Mouse (Mus musculus) neural tube, embryonic 12.5 days (tissue): ENCODE measurements around the gene Dnpep. TPM values are rescaled to one million over a fixed set of nuclear protein-coding genes. Genes with fewer than 3 reads are reported as not detected.

Source experiments
- ATAC-seq: fragments of 200-750 bp; cut with Nextera tagmentation; 2 replicates; pipeline ENCODE4 v1.8.0; 2017; ENCODE audit warnings: low read depth, mild to moderate bottlenecking, moderate TSS enrichment, moderate library complexity; ENCODE audit not compliant: low FRiP score
- H3K27ac ChIP-seq: fragments of 300-500 bp; sonication (generic); 2 replicates; pipeline ENCODE4 v1.5.1; 2016
- H3K27me3 ChIP-seq: fragments of 300-500 bp; sonication (generic); replicated peaks from 2 replicates; pipeline ENCODE4 v1.6.1; 2016; ENCODE audit warnings: mild to moderate bottlenecking
- H3K36me3 ChIP-seq: fragments of 300-500 bp; sonication (generic); 2 replicates; pipeline ENCODE4 v1.6.1; 2016; ENCODE audit warnings: mild to moderate bottlenecking
- H3K4me1 ChIP-seq: fragments of 300-500 bp; sonication (generic); 2 replicates; pipeline ENCODE4 v1.6.1; 2016
- H3K4me2 ChIP-seq: fragments of 300-500 bp; sonication (generic); replicated peaks from 2 replicates; pipeline ENCODE4 v1.6.1; 2016; ENCODE audit warnings: mild to moderate bottlenecking
- H3K4me3 ChIP-seq: fragments of 300-500 bp; sonication (generic); 2 replicates; pipeline ENCODE4 v1.5.1; 2016
- H3K9ac ChIP-seq: fragments of 300-500 bp; sonication (generic); 2 replicates; pipeline ENCODE4 v1.6.1; 2016; ENCODE audit warnings: mild to moderate bottlenecking
- H3K9me3 ChIP-seq: fragments of 300-500 bp; sonication (generic); 2 replicates; pipeline ENCODE4 v1.6.1; 2016; ENCODE audit warnings: mild to moderate bottlenecking
- WGBS: fragments of 180-500 bp; shearing (Covaris S2); methylation state at CpG from one replicate; pipeline ENCODE4 v1.1.7; 2016; 5-methylcytosine and 5-hydroxymethylcytosine counted together
- polyA plus RNA-seq: library from polyadenylated mRNA; unstranded; fragments of >200 nt; fragmentation: Nextera tagmentation; extraction: Ambion mirVana; gene quantifications from 2 replicates; pipeline ENCODE4 v1.2.1, GENCODE M21; 2016

The Dnpep gene
- polyA plus RNA-seq, 1 experiment from 2014 or later = 201 TPM

DNA sequence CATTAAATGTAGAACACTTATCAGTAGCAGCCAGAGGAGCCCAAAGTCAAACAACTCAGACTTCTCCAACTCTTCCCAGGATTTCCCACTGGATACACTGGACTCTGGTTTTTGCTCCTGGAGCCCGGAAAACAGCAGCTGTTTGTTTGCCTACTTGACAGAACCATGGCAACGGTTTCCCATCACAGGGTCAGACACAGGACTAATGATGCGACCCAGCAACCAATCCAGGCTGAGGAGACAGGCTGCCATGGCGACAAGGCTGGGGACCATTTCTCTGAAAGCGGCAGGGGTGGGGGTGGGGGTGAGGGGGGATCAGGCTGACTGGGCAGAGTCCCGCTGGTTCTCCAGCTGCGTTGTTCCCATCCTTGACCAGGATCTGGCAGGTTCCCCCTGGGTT is 28.4 kb downstream of the Dnpep start:
- Histone ChIP-seq H3K4me3 (no peak overlapping the region), H3K9me3 (no peaks in the 10 kb centered on the region), H3K36me3 (no peaks in the 10 kb centered on the region), H3K9ac (no peak overlapping the region), H3K4me1 (peaks cover 20% of the 10 kb centered on the region), H3K27ac (peak overlapping the region; percentile 70), H3K27me3 (no peaks in the 10 kb centered on the region), H3K4me2 (peak overlapping the region; percentile 32; the same call in 1 of the 2 replicates)
- 2% methylated on average over 7 of the region's 7 CpGs for WGBS
- ATAC-seq = peak; percentile 91

DNA sequence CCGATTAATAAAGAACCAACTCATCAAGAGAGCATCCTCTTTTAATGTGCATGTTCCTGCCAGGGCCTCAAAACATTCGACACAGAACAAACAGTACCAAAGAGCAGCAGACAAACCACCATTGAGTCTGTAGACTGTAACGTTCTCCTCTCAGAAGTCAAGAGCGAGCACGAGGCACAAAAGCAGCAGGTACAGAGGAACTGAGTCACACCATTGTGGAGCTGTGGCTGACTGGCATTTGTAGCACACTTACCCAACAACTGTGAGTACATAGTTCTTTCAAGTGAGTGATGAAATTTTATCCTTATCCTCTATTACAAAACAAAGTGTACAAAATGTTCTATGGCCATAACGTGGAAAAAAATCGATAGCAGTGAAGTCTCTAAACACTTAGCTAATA is 32.9 kb downstream of the Dnpep start:
- no peaks in the 10 kb centered on the region for H3K27me3 ChIP-seq
- no peak overlapping the region for H3K4me3 ChIP-seq
- peaks cover 15% of the 10 kb centered on the region for H3K4me1 ChIP-seq
- no peak overlapping the region for H3K9ac ChIP-seq
- no peaks in the 10 kb centered on the region for H3K36me3 ChIP-seq
- H3K4me2 ChIP-seq = no peak overlapping the region
- WGBS = 91% methylated on average over 7 of the region's 7 CpGs
- ATAC-seq = no peak
- no peak overlapping the region for H3K27ac ChIP-seq
- H3K9me3 ChIP-seq = no peaks in the 10 kb centered on the region

DNA sequence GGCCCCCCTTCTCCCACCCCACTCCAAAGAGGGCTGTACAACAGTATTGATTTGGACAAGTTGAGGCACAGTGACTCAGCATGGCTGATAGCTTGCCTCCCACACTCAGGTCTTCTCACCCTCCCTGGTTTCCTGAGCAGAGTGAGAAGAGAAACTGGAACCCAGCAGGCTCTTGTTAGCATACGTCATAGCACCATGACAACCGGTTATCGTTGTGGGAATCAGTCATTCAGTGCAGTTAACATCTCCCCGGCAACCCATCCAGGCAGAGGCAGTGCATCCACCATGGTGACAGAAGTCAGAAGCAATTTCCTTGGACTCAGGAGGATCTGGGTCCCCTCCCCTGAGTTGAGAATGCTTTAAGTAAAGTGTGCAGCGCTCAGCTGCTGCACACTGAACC is 34.8 kb downstream of the Dnpep start:
- no peak overlapping the region for H3K9ac ChIP-seq
- H3K27ac ChIP-seq = no peak overlapping the region
- peaks cover under 1% of the 10 kb centered on the region; the same call in 1 of the 2 replicates for H3K4me1 ChIP-seq
- H3K9me3 ChIP-seq = no peaks in the 10 kb centered on the region
- no peak overlapping the region for H3K4me3 ChIP-seq
- no peaks in the 10 kb centered on the region for H3K36me3 ChIP-seq
- no peak overlapping the region for H3K4me2 ChIP-seq
- ATAC-seq = no peak
- peaks cover 7% of the 10 kb centered on the region; the same call in 1 of the 2 replicates for H3K27me3 ChIP-seq
- 70% methylated on average over 5 of the region's 5 CpGs for WGBS

DNA sequence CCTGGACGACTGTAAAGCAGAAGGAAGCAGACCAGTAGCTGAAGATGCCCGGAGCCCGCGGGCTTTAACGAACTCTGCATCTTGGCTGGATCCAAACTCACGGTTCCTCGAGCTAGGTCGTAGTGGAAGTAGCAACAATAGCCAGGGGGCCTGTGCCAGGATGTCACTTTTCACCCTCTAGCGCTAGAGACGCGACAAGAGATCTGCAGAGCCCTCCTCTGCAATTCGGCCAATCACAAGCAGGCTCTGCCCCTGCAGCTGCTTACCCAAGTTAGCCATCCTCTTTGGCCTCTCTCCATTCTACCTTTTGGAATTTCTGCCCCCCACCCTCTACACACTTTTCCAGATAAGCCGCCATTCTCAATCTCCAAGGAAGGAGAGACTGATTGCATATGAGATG is 39.6 kb downstream of the Dnpep start, which contains the start of gene Resp18:
Resp18 (minus strand) TSS at position 188 of the 400 bp plus-strand sequence.
- Histone ChIP-seq H3K9me3 (no peaks in the 10 kb centered on the region), H3K9ac (peak within 1 kb of the TSS; percentile 48), H3K36me3 (no peaks in the 10 kb centered on the region), H3K4me2 (peak within 1 kb of the TSS; percentile 52), H3K4me3 (peak within 1 kb of the TSS; percentile 34), H3K27me3 (peaks cover 26% of the 10 kb centered on the region), H3K27ac (no peak within 1 kb of the TSS), H3K4me1 (no peaks in the 10 kb centered on the region)
- no peak for ATAC-seq
- WGBS = 2% methylated on average over 13 of the region's 13 CpGs

DNA sequence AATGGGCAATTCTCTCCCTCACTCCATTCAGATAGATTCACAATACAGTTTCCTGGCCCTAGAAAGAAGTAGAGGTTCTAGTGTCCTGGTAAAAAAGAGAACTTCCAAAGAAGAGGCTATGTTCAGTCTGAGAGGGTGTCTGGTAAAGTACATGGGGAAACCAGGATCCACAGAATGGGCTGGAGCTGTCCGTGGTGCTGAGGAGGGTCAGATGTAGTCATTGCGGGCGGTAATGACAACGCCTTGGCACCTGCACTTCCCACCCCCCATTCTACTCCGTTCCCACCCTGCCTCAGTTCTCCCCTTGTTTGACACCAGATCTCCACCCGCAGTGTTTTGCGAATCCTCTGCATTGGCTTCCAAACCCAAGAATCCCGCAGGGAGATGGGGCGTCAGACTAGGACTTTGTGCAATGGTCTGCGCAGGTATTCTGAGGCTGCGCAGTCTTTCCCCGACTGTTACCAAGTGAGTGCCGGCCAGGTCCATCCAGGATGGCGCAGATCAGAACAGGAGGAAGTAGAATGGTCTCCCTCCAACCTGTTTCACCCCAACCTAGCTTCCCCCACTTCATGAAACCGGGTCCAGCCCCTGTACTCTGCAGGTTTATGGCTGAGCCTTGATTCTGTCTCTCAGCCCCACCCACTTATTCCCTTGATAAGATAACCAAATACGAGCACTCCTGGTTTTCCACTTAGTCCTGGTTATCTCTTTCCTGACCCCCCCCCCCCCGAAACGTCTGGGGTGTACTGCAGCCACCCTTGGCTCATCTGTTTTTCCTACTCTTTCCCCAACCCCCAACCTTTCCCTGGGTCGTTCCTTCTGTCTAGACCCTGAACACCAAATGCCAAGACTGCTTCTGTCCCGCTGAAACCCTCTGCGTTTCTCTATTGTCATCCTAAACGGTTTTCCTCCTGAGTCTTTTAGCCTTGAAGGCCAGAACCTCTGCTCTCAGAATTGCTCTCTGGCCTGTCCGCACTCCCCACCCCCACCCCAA is 40.3 kb downstream of the Dnpep start:
- peaks cover 26% of the 10 kb centered on the region for H3K27me3 ChIP-seq
- H3K4me2 ChIP-seq = peak overlapping the region; percentile 52
- no peaks in the 10 kb centered on the region for H3K4me1 ChIP-seq
- 0 out of 2 replicates have a peak, but pooled peaks have one; percentile 48 for ATAC-seq
- H3K9ac ChIP-seq = peak overlapping the region; percentile 48
- H3K4me3 ChIP-seq = peak overlapping the region; percentile 34
- H3K9me3 ChIP-seq = no peaks in the 10 kb centered on the region
- 5% methylated on average over 23 of the region's 23 CpGs for WGBS
- H3K36me3 ChIP-seq = no peaks in the 10 kb centered on the region
- no peak overlapping the region for H3K27ac ChIP-seq

DNA sequence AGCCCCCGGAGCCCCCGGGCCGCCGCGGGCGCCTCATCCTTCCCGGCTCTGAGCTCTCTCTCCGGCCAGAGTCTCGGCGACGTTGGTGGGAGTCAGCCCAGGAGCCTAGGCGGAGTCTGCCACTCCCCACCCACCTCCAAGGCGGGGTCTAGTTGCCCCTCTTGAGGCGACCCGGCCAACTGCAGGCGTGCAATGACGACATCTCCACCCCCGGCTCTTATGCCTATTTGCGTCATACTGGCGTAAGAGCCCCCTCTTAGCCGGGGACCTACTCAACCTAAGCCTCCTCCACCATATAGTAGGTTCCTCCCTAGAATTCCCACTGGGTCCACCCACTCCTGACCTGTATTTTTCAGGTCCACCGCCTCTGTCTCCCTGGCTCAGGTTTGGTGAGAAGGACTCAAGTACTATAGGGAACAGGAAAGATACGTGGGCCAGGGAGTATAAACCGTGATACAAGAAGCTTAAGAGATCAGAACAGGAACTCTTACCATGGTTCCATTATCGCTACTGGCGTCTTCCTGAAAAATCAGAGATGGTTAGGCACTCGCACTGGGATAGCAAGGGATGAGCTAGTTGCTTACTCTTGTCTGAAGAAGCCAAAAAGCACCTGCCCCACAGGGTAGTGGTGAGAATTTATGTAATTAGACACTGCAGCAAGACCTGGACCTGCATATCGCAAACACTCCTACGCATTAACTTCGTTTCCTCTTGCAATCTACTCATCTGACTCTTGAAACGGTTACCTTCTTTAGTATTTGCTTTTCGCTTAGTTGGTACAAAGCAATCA is 53.5 kb downstream of the Dnpep start, which contains the start of gene Ptprn:
Ptprn (minus strand) TSS at position 412 of the 790 bp plus-strand sequence.
- no peaks in the 10 kb centered on the region for H3K36me3 ChIP-seq
- no peaks in the 10 kb centered on the region; the same call in 1 of the 2 replicates for H3K4me1 ChIP-seq
- H3K4me3 ChIP-seq = peak within 1 kb of the TSS; percentile 43
- 12% methylated on average over 32 of the region's 32 CpGs for WGBS
- no peak within 1 kb of the TSS for H3K27ac ChIP-seq
- H3K4me2 ChIP-seq = peak within 1 kb of the TSS; percentile 68
- H3K9ac ChIP-seq = peak within 1 kb of the TSS; percentile 55
- H3K27me3 ChIP-seq = peaks cover 54% of the 10 kb centered on the region
- ATAC-seq = peak; percentile 72
- H3K9me3 ChIP-seq = no peaks in the 10 kb centered on the region

DNA sequence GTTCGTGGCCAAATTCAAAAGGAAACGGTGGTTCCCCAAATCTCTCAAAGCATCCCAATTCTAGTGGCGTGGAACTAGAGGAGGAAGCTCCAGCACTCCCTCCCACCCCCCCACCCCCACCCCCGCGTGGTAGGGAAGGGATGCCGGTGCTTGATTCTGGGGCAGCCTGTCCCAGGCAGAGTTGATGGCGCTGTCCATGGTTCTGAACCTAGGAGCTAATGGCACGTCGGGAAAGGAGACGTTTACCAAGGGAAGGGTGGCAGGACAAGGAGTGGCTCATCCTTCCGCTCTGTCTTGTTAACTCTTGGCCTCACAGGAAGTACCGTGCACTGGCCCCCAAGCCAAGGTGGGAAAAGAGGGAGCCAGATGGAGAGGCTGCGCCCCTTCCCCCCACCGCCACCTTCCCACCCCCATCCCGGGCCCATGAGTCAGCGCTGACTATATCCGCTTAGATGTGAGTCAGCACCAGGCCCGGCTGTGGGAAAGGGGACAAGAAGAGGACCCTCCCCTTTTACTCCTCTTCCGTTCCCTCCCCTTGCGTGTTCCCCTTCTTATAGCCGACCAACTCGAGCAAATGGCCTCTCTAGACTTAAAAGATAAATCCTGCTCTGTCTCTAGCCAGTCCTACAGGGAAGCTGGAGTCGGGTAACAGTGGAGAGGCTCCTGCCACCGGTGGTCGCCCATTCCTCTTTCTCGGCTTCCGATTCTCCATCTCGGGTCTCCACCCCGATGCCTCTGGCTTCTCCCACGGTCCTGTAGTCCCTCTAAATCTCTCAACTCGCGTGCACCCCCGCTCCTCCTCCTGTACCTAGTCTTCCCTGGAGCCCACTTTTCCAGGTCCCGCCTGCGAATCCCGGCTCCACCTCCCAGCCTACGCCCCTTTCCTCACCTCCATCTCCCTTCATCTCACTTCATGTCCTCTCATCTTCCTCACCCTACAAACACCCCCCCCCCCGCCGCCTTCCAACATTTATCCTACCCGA is 54.5 kb downstream of the Dnpep start:
- peak; percentile 58 for ATAC-seq
- peak overlapping the region; percentile 43 for H3K4me3 ChIP-seq
- H3K9me3 ChIP-seq = no peaks in the 10 kb centered on the region
- H3K27ac ChIP-seq = no peak overlapping the region
- H3K4me2 ChIP-seq = peak overlapping the region; percentile 68
- H3K9ac ChIP-seq = peak overlapping the region; percentile 55
- no peaks in the 10 kb centered on the region for H3K36me3 ChIP-seq
- peaks cover 54% of the 10 kb centered on the region for H3K27me3 ChIP-seq
- WGBS = 2% methylated on average over 40 of the region's 40 CpGs
- no peaks in the 10 kb centered on the region; the same call in 1 of the 2 replicates for H3K4me1 ChIP-seq

DNA sequence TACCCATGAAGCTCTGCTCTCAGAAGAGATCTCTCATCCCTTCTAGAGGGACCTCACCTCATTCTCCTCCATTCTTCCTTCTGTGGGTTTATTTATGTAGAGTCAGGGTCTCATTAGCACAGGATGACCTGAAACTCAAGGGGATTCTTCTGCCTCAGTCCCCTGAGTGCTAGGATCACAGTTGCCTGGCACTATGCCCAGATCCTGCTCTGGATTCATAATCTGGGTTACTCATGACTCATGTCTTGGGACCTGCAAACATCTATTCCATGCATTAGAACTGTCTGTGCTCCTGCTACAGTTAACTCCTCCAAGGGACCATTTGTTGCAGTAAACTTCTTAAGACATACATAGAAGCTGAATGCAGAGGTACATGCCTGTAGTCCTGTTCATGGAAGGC is 56.5 kb downstream of the Dnpep start:
- Histone ChIP-seq H3K27me3 (peaks cover 59% of the 10 kb centered on the region), H3K36me3 (no peaks in the 10 kb centered on the region), H3K9ac (no peak overlapping the region), H3K4me2 (no peak overlapping the region), H3K4me1 (no peaks in the 10 kb centered on the region; the same call in 1 of the 2 replicates), H3K4me3 (no peak overlapping the region), H3K9me3 (no peaks in the 10 kb centered on the region), H3K27ac (no peak overlapping the region)
- no peak for ATAC-seq

Other genes with a start within 250 kb of the Dnpep start
- 10.7 and 11.5 TPM in 2 replicates for gene Nhej1, start 192.8 kb downstream of the Dnpep start, polyA plus RNA-seq
- not detected in 2 replicates for gene Slc23a3, start 184.1 kb downstream of the Dnpep start, polyA plus RNA-seq
- 70.0 and 72.3 TPM in 2 replicates for gene Cnppd1, start 175.3 kb downstream of the Dnpep start, polyA plus RNA-seq
- gene Retreg2, start 175.2 kb downstream of the Dnpep start, polyA plus RNA-seq = 94.5 and 96.0 TPM in 2 replicates
- 37.8 and 38.5 TPM in 2 replicates for gene Zfand2b, start 149.3 kb downstream of the Dnpep start, polyA plus RNA-seq
- 37.8 and 39.1 TPM in 2 replicates for gene Abcb6, start 137.6 kb downstream of the Dnpep start, polyA plus RNA-seq
- gene Ankzf1, start 125.8 kb downstream of the Dnpep start, polyA plus RNA-seq = 22.2 and 25.2 TPM in 2 replicates
- 41.0 and 41.5 TPM in 2 replicates for gene Atg9a, start 125.8 kb downstream of the Dnpep start, polyA plus RNA-seq
- gene Glb1l, start 107.2 kb downstream of the Dnpep start, polyA plus RNA-seq = 17.0 and 18.2 TPM in 2 replicates
- gene Stk16, start 107.2 kb downstream of the Dnpep start, polyA plus RNA-seq = 136 and 143 TPM in 2 replicates
- 9.4 and 11.9 TPM in 2 replicates for gene Tuba4a, start 98.1 kb downstream of the Dnpep start, polyA plus RNA-seq
- not detected in 2 replicates for gene A630095N17Rik, start 85.9 kb downstream of the Dnpep start, polyA plus RNA-seq
- 49.6 and 54.9 TPM in 2 replicates for gene Dnajb2, start 81.6 kb downstream of the Dnpep start, polyA plus RNA-seq
- 13.8 and 15.0 TPM in 2 replicates for gene Ptprn, start 53.5 kb downstream of the Dnpep start, polyA plus RNA-seq
- 61.9 and 69.5 TPM in 2 replicates for gene Resp18, start 39.6 kb downstream of the Dnpep start, polyA plus RNA-seq
- gene Des, start 42.3 kb upstream of the Dnpep start, polyA plus RNA-seq = 9.3 and 12.7 TPM in 2 replicates
- gene Speg, start 57.3 kb upstream of the Dnpep start, polyA plus RNA-seq = 15.8 and 17.1 TPM in 2 replicates
- gene Gmppa, start 117.9 kb upstream of the Dnpep start, polyA plus RNA-seq = 69.9 and 83.5 TPM in 2 replicates
- 22.1 and 24.3 TPM in 2 replicates for gene Asic4, start 132.4 kb upstream of the Dnpep start, polyA plus RNA-seq
- gene Chpf, start 161.3 kb upstream of the Dnpep start, polyA plus RNA-seq = 43.6 and 43.7 TPM in 2 replicates
- 28.9 and 30.4 TPM in 2 replicates for gene Tmem198, start 161.5 kb upstream of the Dnpep start, polyA plus RNA-seq
- gene Obsl1, start 188.5 kb upstream of the Dnpep start, polyA plus RNA-seq = 49.0 and 50.6 TPM in 2 replicates
- gene Inha, start 189.1 kb upstream of the Dnpep start, polyA plus RNA-seq = 7.3 and 10.0 TPM in 2 replicates
- gene Stk11ip, start 203.5 kb upstream of the Dnpep start, polyA plus RNA-seq = 24.8 and 27.1 TPM in 2 replicates
- 30.6 TPM in 2 replicates for gene Slc4a3, start 228.3 kb upstream of the Dnpep start, polyA plus RNA-seq